Mouse (Mus musculus): Measurements from ENCODE around the gene E4f1.
A peak's percentile ranks its signal among the peaks of the same experiment; 100 is the strongest.

Gene E4f1

GRCm38 (mm10) chr17:24469910-24470602 is at the start of gene E4f1, which contains the start of gene Pgp:
Gene E4f1, minus strand, starts transcription at chr17:24470313.
Gene Pgp, plus strand, starts transcription at chr17:24470392.
- DNase-seq (ENCODE audit: low read depth, low spot score), result peak; percentile 97

GRCm38 (mm10) chr17:24514270-24515257 is 44.5 kb upstream of the E4f1 start:
- DNase-seq (ENCODE audit: low read depth, low spot score), result no peak

- DNase-seq (ENCODE audit: low read depth, low spot score), result no peak
Measured at GRCm38 (mm10) chr17:24513609-24514008, 43.5 kb upstream of the E4f1 start.

GRCm38 (mm10) chr17:24507806-24508460 is 37.8 kb upstream of the E4f1 start:
- DNase-seq (ENCODE audit: low read depth, low spot score), result no peak

GRCm38 (mm10) chr17:24507129-24507664 is 37.1 kb upstream of the E4f1 start:
- no peak for DNase-seq (ENCODE audit: low read depth, low spot score)

- no peak for DNase-seq (ENCODE audit: low read depth, low spot score)
Measured at GRCm38 (mm10) chr17:24506332-24507070, 36.4 kb upstream of the E4f1 start.

- DNase-seq (ENCODE audit: low read depth, low spot score), result no peak
Measured at GRCm38 (mm10) chr17:24505286-24505955, 35.3 kb upstream of the E4f1 start.

GRCm38 (mm10) chr17:24504085-24504484 is 34.0 kb upstream of the E4f1 start:
- DNase-seq (ENCODE audit: low read depth, low spot score), result no peak

GRCm38 (mm10) chr17:24502208-24502607 is 32.1 kb upstream of the E4f1 start:
- DNase-seq (ENCODE audit: low read depth, low spot score), result no peak

GRCm38 (mm10) chr17:24496026-24496425 is 25.9 kb upstream of the E4f1 start:
- DNase-seq (ENCODE audit: low read depth, low spot score), result no peak

- no peak for DNase-seq (ENCODE audit: low read depth, low spot score)
Measured at GRCm38 (mm10) chr17:24495443-24495842, 25.3 kb upstream of the E4f1 start.

GRCm38 (mm10) chr17:24494627-24495335 is 24.7 kb upstream of the E4f1 start:
- DNase-seq (ENCODE audit: low read depth, low spot score), result no peak

GRCm38 (mm10) chr17:24490399-24490798 is 20.3 kb upstream of the E4f1 start:
- no peak for DNase-seq (ENCODE audit: low read depth, low spot score)

GRCm38 (mm10) chr17:24489265-24490030 is 19.3 kb upstream of the E4f1 start:
- no peak for DNase-seq (ENCODE audit: low read depth, low spot score)

- no peak for DNase-seq (ENCODE audit: low read depth, low spot score)
Measured at GRCm38 (mm10) chr17:24488662-24489264, 18.6 kb upstream of the E4f1 start.

- no peak for DNase-seq (ENCODE audit: low read depth, low spot score)
Measured at GRCm38 (mm10) chr17:24488186-24488661, 18.1 kb upstream of the E4f1 start, which contains the start of gene Caskin1. Gene Caskin1, plus strand, starts transcription at chr17:24488601.

GRCm38 (mm10) chr17:24485090-24485860 is 15.2 kb upstream of the E4f1 start:
- no peak for DNase-seq (ENCODE audit: low read depth, low spot score)

GRCm38 (mm10) chr17:24483495-24483894 is 13.4 kb upstream of the E4f1 start:
- DNase-seq (ENCODE audit: low read depth, low spot score), result no peak

All from embryo, embryonic 11.5 days (tissue).